Mouse (Mus musculus) neural tube, embryonic 15.5 days (tissue): Measurements from ENCODE around the gene Fam53b. TPM values are rescaled to one million over a fixed set of nuclear protein-coding genes. Genes with fewer than 3 reads are reported as not detected.

Experiments
- ATAC-seq: fragments of 200-750 bp; cut with Nextera tagmentation; 2 replicates; pipeline ENCODE4 v1.8.0; 2017; ENCODE audit warnings: mild to moderate bottlenecking, moderate TSS enrichment, moderate library complexity; ENCODE audit not compliant: low FRiP score
- H3K27ac ChIP-seq: fragments of 300-500 bp; sonication (generic); replicated peaks from 2 replicates; pipeline ENCODE4 v1.5.1; 2015; ENCODE audit warnings: mild to moderate bottlenecking, inconsistent platforms
- H3K27me3 ChIP-seq: fragments of 300-500 bp; sonication (generic); replicated peaks from 2 replicates; pipeline ENCODE4 v1.6.1; 2015; ENCODE audit warnings: inconsistent platforms
- H3K36me3 ChIP-seq: fragments of 300-500 bp; sonication (generic); 2 replicates; pipeline ENCODE4 v1.6.1; 2015; ENCODE audit warnings: inconsistent platforms
- H3K4me1 ChIP-seq: fragments of 300-500 bp; sonication (generic); 2 replicates; pipeline ENCODE4 v1.6.1; 2015; ENCODE audit warnings: inconsistent platforms
- H3K4me2 ChIP-seq: fragments of 300-500 bp; sonication (generic); 2 replicates; pipeline ENCODE4 v1.6.1; 2015; ENCODE audit warnings: inconsistent platforms, mild to moderate bottlenecking, moderate library complexity
- H3K4me3 ChIP-seq: fragments of 300-500 bp; sonication (generic); replicated peaks from 2 replicates; pipeline ENCODE4 v1.5.1; 2015; ENCODE audit warnings: mild to moderate bottlenecking, inconsistent platforms
- H3K9ac ChIP-seq: fragments of 300-500 bp; sonication (generic); replicated peaks from 2 replicates; pipeline ENCODE4 v1.6.1; 2015; ENCODE audit warnings: mild to moderate bottlenecking, inconsistent platforms
- H3K9me3 ChIP-seq: fragments of 300-500 bp; sonication (generic); replicated peaks from 2 replicates; pipeline ENCODE4 v1.6.1; 2016; ENCODE audit warnings: inconsistent platforms
- WGBS: fragments of 180-500 bp; shearing (Covaris S2); methylation state at CpG from one replicate; pipeline ENCODE4 v1.1.7; 2015; ENCODE audit warnings: mixed read lengths; 5-methylcytosine and 5-hydroxymethylcytosine counted together
- polyA plus RNA-seq: library from polyadenylated mRNA; unstranded; fragments of >200 nt; fragmentation: Nextera tagmentation; extraction: Ambion mirVana; gene quantifications from 2 replicates; pipeline ENCODE4 v1.2.1, GENCODE M21; 2015

Gene Fam53b
- polyA plus RNA-seq, 1 experiment from 2014 or later: 12.4 TPM

- Histone ChIP-seq H3K36me3 (no peaks in the 10 kb centered on the region), H3K4me2 (no peak overlapping the region), H3K4me3 (no peak overlapping the region), H3K27ac (no peak overlapping the region), H3K4me1 (peaks cover 5% of the 10 kb centered on the region), H3K9me3 (no peaks in the 10 kb centered on the region), H3K27me3 (no peaks in the 10 kb centered on the region), H3K9ac (no peak overlapping the region)
- ATAC-seq: no peak
- 80% methylated on average over 1 of the region's 1 CpGs for WGBS
Observed at GRCm38 (mm10) chr7:132681831-132682230, 131.9 kb downstream of the Fam53b start.

- no peaks in the 10 kb centered on the region for H3K36me3 ChIP-seq
- no peak overlapping the region for H3K4me3 ChIP-seq
- no peak overlapping the region for H3K9ac ChIP-seq
- H3K9me3 ChIP-seq: no peaks in the 10 kb centered on the region
- no peaks in the 10 kb centered on the region for H3K27me3 ChIP-seq
- no peak overlapping the region for H3K27ac ChIP-seq
- 85% methylated on average over 11 of the region's 11 CpGs for WGBS
- no peak for ATAC-seq
- H3K4me2 ChIP-seq: no peak overlapping the region
- H3K4me1 ChIP-seq: peaks cover 5% of the 10 kb centered on the region
Observed at GRCm38 (mm10) chr7:132681296-132681695, 132.4 kb downstream of the Fam53b start.

- no peaks in the 10 kb centered on the region for H3K27me3 ChIP-seq
- peaks cover 5% of the 10 kb centered on the region for H3K4me1 ChIP-seq
- no peak overlapping the region for H3K4me2 ChIP-seq
- no peaks in the 10 kb centered on the region for H3K36me3 ChIP-seq
- H3K9me3 ChIP-seq: no peaks in the 10 kb centered on the region
- no peak overlapping the region for H3K9ac ChIP-seq
- H3K4me3 ChIP-seq: no peak overlapping the region
- ATAC-seq: no peak
- no peak overlapping the region for H3K27ac ChIP-seq
- WGBS: 89% methylated on average over 6 of the region's 6 CpGs
Observed at GRCm38 (mm10) chr7:132679549-132679948, 134.1 kb downstream of the Fam53b start.

- Histone ChIP-seq H3K9me3 (no peaks in the 10 kb centered on the region), H3K4me2 (no peak overlapping the region), H3K27me3 (no peaks in the 10 kb centered on the region), H3K9ac (no peak overlapping the region), H3K27ac (no peak overlapping the region), H3K4me3 (no peak overlapping the region), H3K36me3 (no peaks in the 10 kb centered on the region), H3K4me1 (peaks cover 5% of the 10 kb centered on the region)
- WGBS: 72% methylated on average over 4 of the region's 4 CpGs
- ATAC-seq: no peak
Observed at GRCm38 (mm10) chr7:132679117-132679516, 134.6 kb downstream of the Fam53b start.

GRCm38 (mm10) chr7:132675922-132676321, 137.8 kb downstream of the Fam53b start:
- Histone ChIP-seq H3K27ac (no peak overlapping the region), H3K9ac (no peak overlapping the region), H3K4me3 (no peak overlapping the region), H3K27me3 (no peaks in the 10 kb centered on the region), H3K4me2 (no peak overlapping the region), H3K4me1 (no peaks in the 10 kb centered on the region), H3K9me3 (no peaks in the 10 kb centered on the region), H3K36me3 (no peaks in the 10 kb centered on the region)
- ATAC-seq: no peak
- 93% methylated on average over 2 of the region's 2 CpGs for WGBS

GRCm38 (mm10) chr7:132673931-132674755, 139.5 kb downstream of the Fam53b start:
- H3K4me1 ChIP-seq: no peaks in the 10 kb centered on the region
- no peak overlapping the region for H3K27ac ChIP-seq
- H3K4me2 ChIP-seq: no peak overlapping the region
- no peaks in the 10 kb centered on the region for H3K9me3 ChIP-seq
- no peak overlapping the region for H3K4me3 ChIP-seq
- ATAC-seq: no peak
- 67% methylated on average over 17 of the region's 17 CpGs for WGBS
- H3K36me3 ChIP-seq: no peaks in the 10 kb centered on the region
- H3K9ac ChIP-seq: no peak overlapping the region
- no peaks in the 10 kb centered on the region for H3K27me3 ChIP-seq

GRCm38 (mm10) chr7:132672481-132672959, 141.2 kb downstream of the Fam53b start:
- no peak overlapping the region for H3K9ac ChIP-seq
- ATAC-seq: no peak
- no peaks in the 10 kb centered on the region for H3K4me1 ChIP-seq
- H3K27ac ChIP-seq: no peak overlapping the region
- H3K4me2 ChIP-seq: no peak overlapping the region
- 82% methylated on average over 7 of the region's 7 CpGs for WGBS
- H3K9me3 ChIP-seq: no peaks in the 10 kb centered on the region
- no peak overlapping the region for H3K4me3 ChIP-seq
- no peaks in the 10 kb centered on the region for H3K36me3 ChIP-seq
- H3K27me3 ChIP-seq: no peaks in the 10 kb centered on the region

- ATAC-seq: no peak
- H3K27me3 ChIP-seq: no peaks in the 10 kb centered on the region
- H3K36me3 ChIP-seq: no peaks in the 10 kb centered on the region
- WGBS: 94% methylated on average over 3 of the region's 3 CpGs
- H3K4me1 ChIP-seq: no peaks in the 10 kb centered on the region
- no peak overlapping the region for H3K4me2 ChIP-seq
- no peaks in the 10 kb centered on the region for H3K9me3 ChIP-seq
- no peak overlapping the region for H3K27ac ChIP-seq
- no peak overlapping the region for H3K4me3 ChIP-seq
- H3K9ac ChIP-seq: no peak overlapping the region
Observed at GRCm38 (mm10) chr7:132670863-132671165, 142.9 kb downstream of the Fam53b start.

- no peaks in the 10 kb centered on the region for H3K27me3 ChIP-seq
Observed at GRCm38 (mm10) chr7:132669999-132670862, 143.5 kb downstream of the Fam53b start.

GRCm38 (mm10) chr7:132668604-132669003, 145.1 kb downstream of the Fam53b start:
- 61% methylated on average over 2 of the region's 2 CpGs for WGBS
- H3K27ac ChIP-seq: no peak overlapping the region
- no peaks in the 10 kb centered on the region for H3K36me3 ChIP-seq
- H3K27me3 ChIP-seq: no peaks in the 10 kb centered on the region
- no peak overlapping the region for H3K4me2 ChIP-seq
- H3K4me1 ChIP-seq: 0 out of 2 replicates have a peak, but pooled peaks cover 4% of the 10 kb centered on the region
- H3K4me3 ChIP-seq: no peak overlapping the region
- H3K9ac ChIP-seq: no peak overlapping the region
- ATAC-seq: no peak
- H3K9me3 ChIP-seq: no peaks in the 10 kb centered on the region

More at GRCm38 (mm10) chr7:132669999-132670862, 143.5 kb downstream of the Fam53b start:
- Histone ChIP-seq H3K27ac (no peak overlapping the region), H3K4me3 (no peak overlapping the region), H3K36me3 (no peaks in the 10 kb centered on the region), H3K4me2 (no peak overlapping the region), H3K9ac (no peak overlapping the region), H3K4me1 (0 out of 2 replicates have a peak, but pooled peaks cover 3% of the 10 kb centered on the region), H3K9me3 (no peaks in the 10 kb centered on the region)
- WGBS: 81% methylated on average over 20 of the region's 20 CpGs
- ATAC-seq: no peak

- Histone ChIP-seq H3K4me1 (0 out of 2 replicates have a peak, but pooled peaks cover 4% of the 10 kb centered on the region), H3K27ac (no peak overlapping the region), H3K36me3 (no peaks in the 10 kb centered on the region), H3K4me2 (no peak overlapping the region), H3K9ac (no peak overlapping the region), H3K9me3 (no peaks in the 10 kb centered on the region), H3K27me3 (no peaks in the 10 kb centered on the region), H3K4me3 (no peak overlapping the region)
- WGBS: 86% methylated on average over 4 of the region's 4 CpGs
- no peak for ATAC-seq
Observed at GRCm38 (mm10) chr7:132666516-132666915, 147.2 kb downstream of the Fam53b start.
